Mouse (Mus musculus): Measurements from ENCODE around the gene Nxpe2.

DNA sequence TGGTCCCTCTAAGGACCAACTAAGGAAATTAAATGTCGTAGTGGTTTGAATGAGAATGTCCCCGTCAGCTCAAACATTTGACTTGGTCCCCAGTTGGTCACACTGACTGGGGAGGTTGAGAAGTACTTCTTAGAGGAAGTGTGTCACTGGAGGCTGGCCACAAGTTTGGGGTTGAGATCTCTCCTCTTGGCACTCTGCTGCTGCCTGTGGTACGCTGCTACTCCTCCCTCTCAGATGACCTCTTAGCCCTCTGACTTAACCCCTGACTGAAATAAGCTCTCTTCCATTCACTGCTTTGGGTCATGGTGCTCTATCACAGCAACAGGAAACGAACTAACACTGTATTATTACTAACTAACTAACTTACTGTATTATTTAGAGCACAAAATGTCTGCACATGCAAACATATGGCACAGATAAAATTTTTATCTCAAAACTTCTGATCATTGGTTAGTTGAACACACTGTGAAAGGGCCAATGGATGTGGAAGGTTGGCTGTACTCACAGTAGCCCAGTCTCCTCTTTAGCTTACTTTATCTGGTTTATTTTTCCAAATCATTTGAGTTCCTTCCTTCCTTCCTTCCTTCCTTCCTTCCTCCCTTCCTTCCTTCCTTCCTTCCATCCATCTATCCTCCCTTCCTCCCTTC lies 20.1 kb upstream of the Nxpe2 start:
- TF ChIP-seq POLR2A (IDR thresholded peaks at IDR 0.05; ENCODE audit: low read depth, low read length) = no peak
- no peak for TF ChIP-seq CTCF (conservative IDR thresholded peaks at IDR 0.05; ENCODE audit: insufficient read depth, insufficient read length, low read depth, low read length)
